Mouse (Mus musculus) T-helper 17 cell (primary cell): ENCODE results near the gene Upk3b.

Experiments used
- in situ Hi-C, 2 experiments: fragments of 300-600 bp; cut with MboI, MseI; formaldehyde crosslinking; loops; 1 replicate in 1 of 2; 2 replicates in 1 of 2; pipeline ENCODE4 v1.15.1; 2025; ENCODE audit warnings: high pct_unique_total_duplicates in 2 of 2

Upk3b gene

GRCm38 (mm10) chr5:136073526-136073925, 35.2 kb downstream of the Upk3b start:
- in situ Hi-C loops, result no loop called here

GRCm38 (mm10) chr5:136075076-136075475, 36.8 kb downstream of the Upk3b start:
- in situ Hi-C loops, result no loop called here

- in situ Hi-C loops, result no loop called here
Measured at GRCm38 (mm10) chr5:136076284-136076683, 38.0 kb downstream of the Upk3b start.

- in situ Hi-C loops, result no loop called here
Measured at GRCm38 (mm10) chr5:136077001-136077550, 38.8 kb downstream of the Upk3b start.

GRCm38 (mm10) chr5:136078136-136078535, 39.8 kb downstream of the Upk3b start:
- in situ Hi-C loops, result no loop called here

- in situ Hi-C loops, result no loop called here
Measured at GRCm38 (mm10) chr5:136082345-136082744, 44.0 kb downstream of the Upk3b start.

- in situ Hi-C loops, result no loop called here
Measured at GRCm38 (mm10) chr5:136083669-136084107, 45.4 kb downstream of the Upk3b start, which contains the start of gene Rasa4. Gene Rasa4 (plus strand): TSS chr5:136083916.

- in situ Hi-C loops, result no loop called here
Measured at GRCm38 (mm10) chr5:136084144-136084881, 46.0 kb downstream of the Upk3b start.

GRCm38 (mm10) chr5:136084891-136085651, 46.8 kb downstream of the Upk3b start:
- in situ Hi-C loops, result no loop called here

- in situ Hi-C loops, result no loop called here
Measured at GRCm38 (mm10) chr5:136086290-136086689, 48.0 kb downstream of the Upk3b start.

- in situ Hi-C loops, result no loop called here
Measured at GRCm38 (mm10) chr5:136088821-136089575, 50.7 kb downstream of the Upk3b start.

GRCm38 (mm10) chr5:136091927-136092326, 53.6 kb downstream of the Upk3b start:
- in situ Hi-C loops, result no loop called here

GRCm38 (mm10) chr5:136094249-136095010, 56.1 kb downstream of the Upk3b start:
- in situ Hi-C loops, result no loop called here

GRCm38 (mm10) chr5:136095089-136095488, 56.8 kb downstream of the Upk3b start:
- in situ Hi-C loops, result no loop called here
